Comparison of ENCODE assay signal across 24 mouse cellular contexts in genomic region chr11:4471734-4472133, GRCm38 (mm10). TPM values are rescaled to one million over a fixed set of nuclear protein-coding genes. Genes with fewer than 3 reads are reported as not detected.
"Had no signal": no experiment of that assay in that cellular context is flagged by ENCODE, and none has a peak within 500 bp of the region (broad histone marks: within the 10 kb centered on the region; RNA-seq: fewer than 3 reads in every experiment).

No protein-coding gene starts in this region.

- ATAC-seq: midbrain, embryonic 13.5 days; midbrain, embryonic 16.5 days had no signal

- H3K27ac ChIP-seq: kidney, postnatal 0 days; layer of hippocampus, adult 2 months; limb, embryonic 10.5 days; limb, embryonic 13.5 days; liver, embryonic 13.5 days; midbrain, embryonic 10.5 days; neural tube, embryonic 12.5 days; stomach, postnatal 0 days had no signal

- DNase-seq: layer of hippocampus, adult 9-11 months; liver; liver, embryonic 13.5 days; lung, adult 2 months; right cerebral cortex, adult 18-20 months; right cerebral cortex, postnatal 14 days; right cerebral cortex, postnatal 4 days; thymus, adult 2 months; thymus, postnatal 14 days; thymus, postnatal 4 days had no signal

- H3K27me3 ChIP-seq: limb, embryonic 13.5 days; liver, embryonic 13.5 days; midbrain, embryonic 13.5 days; neural tube, embryonic 12.5 days had no signal

- H3K9ac ChIP-seq: limb, embryonic 13.5 days; liver, embryonic 13.5 days; midbrain, embryonic 13.5 days; neural tube, embryonic 12.5 days had no signal

- H3K4me3 ChIP-seq: layer of hippocampus, adult 2 months; limb, embryonic 10.5 days; limb, embryonic 13.5 days; liver, embryonic 13.5 days; megakaryocyte, embryonic 14.5 days; midbrain, embryonic 10.5 days; midbrain, embryonic 13.5 days; neural tube, embryonic 12.5 days had no signal

- H3K9me3 ChIP-seq: limb, embryonic 10.5 days; limb, embryonic 13.5 days; liver, embryonic 13.5 days; megakaryocyte, embryonic 14.5 days; midbrain, embryonic 10.5 days; midbrain, embryonic 13.5 days; neural tube, embryonic 12.5 days had no signal

- H3K4me2 ChIP-seq: limb, embryonic 13.5 days; liver, embryonic 13.5 days; midbrain, embryonic 13.5 days; neural tube, embryonic 12.5 days had no signal

- H3K36me3 ChIP-seq: limb, embryonic 10.5 days; liver, embryonic 13.5 days; midbrain, embryonic 10.5 days; midbrain, embryonic 13.5 days; neural tube, embryonic 12.5 days had no signal

- H3K4me1 ChIP-seq: liver, embryonic 13.5 days had no signal

RNA-seq across cellular contexts. Expression of gene Hormad2, which starts 30.8 kb away (rescaled TPM):
- total RNA-seq: layer of hippocampus, adult 2 months; left cerebral cortex, adult 18-20 months; left cerebral cortex, postnatal 25 days; monocyte, adult 5-6 weeks had no signal
- polyA plus RNA-seq: kidney, adult 2 months; midbrain, embryonic 13.5 days; neural tube, embryonic 12.5 days had no signal
